Mouse (Mus musculus) spleen, adult 2 months (tissue): ENCODE results near the gene Ccpg1os.

Experiments used
- CTCF ChIP-seq: fragments of 200-500 bp; IDR thresholded peaks from 2 replicates; pipeline ENCODE4 v1.5.1; 2011; ENCODE audit warnings: mild to moderate bottlenecking, inconsistent platforms; ENCODE audit not compliant: insufficient read depth, insufficient read length, insufficient replicate concordance; ENCODE audit errors: extremely low read depth
- POLR2A ChIP-seq: fragments of 200-500 bp; IDR thresholded peaks from 2 replicates; pipeline ENCODE4 v1.6.1; 2011; ENCODE audit warnings: low read depth, low read length, inconsistent platforms

GRCm38 (mm10) chr9:72954746-72955145, 30.4 kb downstream of the Ccpg1os start:
- TF ChIP-seq CTCF: no peak
- TF ChIP-seq POLR2A: no peak
